Mouse (Mus musculus): ENCODE results near the gene Rpe65.

DNA sequence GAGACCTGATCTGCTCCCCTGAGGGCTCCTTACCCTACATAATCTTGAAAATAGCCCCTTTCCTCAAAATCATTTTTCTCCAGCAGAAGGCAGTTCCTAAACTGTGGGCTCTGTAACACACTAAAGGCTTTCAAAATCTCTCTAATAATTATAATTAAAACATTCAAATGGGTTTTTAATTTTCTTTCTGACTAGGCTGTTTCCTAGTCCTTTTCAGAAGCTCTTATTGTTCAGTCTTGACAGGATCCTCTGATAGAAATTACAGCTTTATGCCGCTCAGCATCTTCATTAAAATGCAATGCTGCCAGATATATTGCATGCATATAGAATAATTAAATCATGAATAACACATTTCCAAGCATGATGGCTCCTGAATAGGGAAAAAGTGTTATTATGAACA is 64.4 kb downstream of the Rpe65 start:
- TF ChIP-seq CTCF (IDR thresholded peaks at IDR 0.05; ENCODE audit: low read depth), result no peak
- no peak for TF ChIP-seq EP300 (IDR thresholded peaks at IDR 0.05; ENCODE audit: low read depth)
